Mouse (Mus musculus): Measurements from ENCODE around the gene Pigp.

DNA sequence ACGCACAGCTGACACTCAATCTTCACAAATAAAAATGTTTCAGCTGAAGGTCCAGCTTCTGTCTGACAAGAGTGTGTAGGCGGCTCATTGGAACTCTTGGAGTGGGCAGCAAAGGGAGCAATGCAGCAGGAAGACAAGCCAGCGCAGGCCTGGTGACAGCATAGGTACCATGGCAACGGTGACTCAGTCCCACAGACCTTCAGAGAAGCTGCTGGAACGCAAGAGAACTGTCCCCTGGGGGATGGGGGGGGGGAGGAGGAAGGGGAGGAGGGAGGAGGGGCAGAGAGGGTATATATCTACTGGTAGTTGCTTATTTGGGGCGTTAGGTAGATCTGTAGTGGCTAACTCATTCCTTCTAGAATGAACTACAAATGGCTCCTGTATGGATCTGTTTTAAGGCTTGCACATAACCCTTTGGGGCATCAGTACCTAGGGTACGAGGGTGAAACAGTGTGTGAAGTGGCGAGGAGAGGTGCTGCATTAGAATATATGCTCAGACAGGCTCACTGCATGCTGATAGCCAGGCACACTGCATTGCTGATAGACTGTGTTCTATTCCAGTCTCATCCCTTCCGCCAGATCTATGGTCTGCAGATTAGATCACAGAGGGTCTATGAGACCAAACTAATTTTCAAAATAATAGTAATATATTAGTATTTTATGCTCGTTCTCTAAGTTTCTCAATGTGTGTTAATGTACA lies 9.3 kb downstream of the Pigp start:
- TF ChIP-seq MAFK (IDR thresholded peaks at IDR 0.05; ENCODE audit: insufficient read depth, low read depth, low read length) (no peak), ZNF384 (IDR thresholded peaks at IDR 0.05; ENCODE audit: low read depth, low read length) (no peak), ZC3H11A (IDR thresholded peaks at IDR 0.05; ENCODE audit: borderline replicate concordance, low read depth, low read length) (no peak), CHD2 (IDR thresholded peaks at IDR 0.05; ENCODE audit: low read depth, low read length) (no peak)
